Comparison of ENCODE assay signal across 8 mouse cellular contexts in the genomic region with DNA sequence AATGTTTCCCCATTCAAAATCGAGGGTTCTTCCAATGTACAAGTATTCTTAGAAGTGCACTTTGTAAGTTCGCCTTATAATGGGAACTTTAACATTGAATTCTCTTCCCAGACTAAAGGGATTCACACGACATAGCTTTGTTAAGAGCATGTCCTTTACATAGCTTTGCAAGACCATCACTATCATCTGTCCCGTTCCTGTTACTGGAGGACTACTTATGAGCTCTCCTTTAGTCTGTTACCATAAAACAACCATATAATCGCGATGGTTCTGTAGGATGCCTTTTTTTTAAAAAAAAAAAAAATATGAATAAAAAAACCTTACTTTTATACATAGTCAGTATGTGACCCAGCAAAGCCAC. TPM values are rescaled to one million over a fixed set of nuclear protein-coding genes. Genes with fewer than 3 reads are reported as not detected.
DNase-seq lines count a peak whose midpoint lies in the region; ATAC-seq and TF ChIP-seq lines count a peak whose summit lies in the region.

No protein-coding gene starts in this region.

- H3K4me3 ChIP-seq in heart, embryonic 15.5 days, result peak overlapping the region; percentile 82
- peak overlapping the region; percentile 86 for H3K4me3 ChIP-seq in bone marrow, adult 2 months (replicated peaks; ENCODE audit: control insufficient read depth, low read depth, low read length)
- peak overlapping the region; percentile 100 for H3K4me3 ChIP-seq in hindbrain, embryonic 14.5 days (replicated peaks; ENCODE audit: low read length)
- peak overlapping the region; percentile 100 for H3K4me3 ChIP-seq in midbrain, embryonic 12.5 days

- H3K9me3 ChIP-seq in heart, embryonic 15.5 days (replicated peaks), result no peaks in the 10 kb centered on the region
- H3K9me3 ChIP-seq in hindbrain, embryonic 14.5 days (ENCODE audit: control insufficient read depth, low read length), result no peaks in the 10 kb centered on the region
- H3K9me3 ChIP-seq in midbrain, embryonic 12.5 days, result no peaks in the 10 kb centered on the region

- DNase-seq in heart, adult 9 months (ENCODE audit: low spot score in 2 of 2), result no peak
- no peak for DNase-seq in hindbrain, embryonic 14.5 days (ENCODE audit: low spot score)
- DNase-seq in cerebellum, postnatal 25 days, result no peak
- no peak for DNase-seq in T-cell, adult 2 months (ENCODE audit: low spot score)
- DNase-seq in lung, postnatal 4 days, result no peak

- H3K4me1 ChIP-seq in heart, embryonic 15.5 days (replicated peaks), result peaks cover 24% of the 10 kb centered on the region
- H3K4me1 ChIP-seq in bone marrow, adult 2 months (ENCODE audit: control insufficient read depth, insufficient read depth, low read length), result peaks cover 2% of the 10 kb centered on the region
- peaks cover 13% of the 10 kb centered on the region for H3K4me1 ChIP-seq in hindbrain, embryonic 14.5 days (replicated peaks; ENCODE audit: control insufficient read depth, insufficient read depth, low read length)
- peaks cover 13% of the 10 kb centered on the region for H3K4me1 ChIP-seq in midbrain, embryonic 12.5 days

- no peak for TF ChIP-seq CTCF in bone marrow, adult 2 months (IDR thresholded peaks at IDR 0.05; ENCODE audit: control insufficient read depth, insufficient read depth, low read length)

- WGBS in heart, embryonic 15.5 days, result 21% methylated on average over 6 of the region's 6 CpGs
- WGBS in bone marrow, adult 2 months, result 22% methylated on average over 6 of the region's 6 CpGs
- 31% methylated on average over 6 of the region's 6 CpGs for WGBS in hindbrain, embryonic 14.5 days
- WGBS in midbrain, embryonic 12.5 days, result 31% methylated on average over 6 of the region's 6 CpGs

- no peak for TF ChIP-seq POLR2A in bone marrow, adult 2 months (IDR thresholded peaks at IDR 0.05; ENCODE audit: borderline replicate concordance, control insufficient read depth, low read depth, low read length)

- peak overlapping the region; percentile 82 for H3K27ac ChIP-seq in heart, embryonic 15.5 days
- H3K27ac ChIP-seq in bone marrow, adult 2 months (ENCODE audit: control insufficient read depth, insufficient read depth, low read depth, low read length, poor library complexity), result no peak overlapping the region
- H3K27ac ChIP-seq in hindbrain, embryonic 14.5 days, result peak overlapping the region; percentile 52
- peak overlapping the region; percentile 78 for H3K27ac ChIP-seq in midbrain, embryonic 12.5 days (replicated peaks)

- H3K9ac ChIP-seq in heart, embryonic 15.5 days, result peak overlapping the region; percentile 93
- H3K9ac ChIP-seq in hindbrain, embryonic 14.5 days, result peak overlapping the region; percentile 86
- peak overlapping the region; percentile 96 for H3K9ac ChIP-seq in midbrain, embryonic 12.5 days (replicated peaks)

- peak overlapping the region; percentile 81 for H3K4me2 ChIP-seq in heart, embryonic 15.5 days
- H3K4me2 ChIP-seq in hindbrain, embryonic 14.5 days (replicated peaks), result peak overlapping the region; percentile 93
- peak overlapping the region; percentile 75 for H3K4me2 ChIP-seq in midbrain, embryonic 12.5 days (replicated peaks)

- no peaks in the 10 kb centered on the region for H3K27me3 ChIP-seq in heart, embryonic 15.5 days
- no peaks in the 10 kb centered on the region for H3K27me3 ChIP-seq in hindbrain, embryonic 14.5 days (ENCODE audit: control insufficient read depth, insufficient read depth, low read length)
- no peaks in the 10 kb centered on the region for H3K27me3 ChIP-seq in midbrain, embryonic 12.5 days

- H3K36me3 ChIP-seq in heart, embryonic 15.5 days, result peaks cover 6% of the 10 kb centered on the region
- H3K36me3 ChIP-seq in hindbrain, embryonic 14.5 days (replicated peaks; ENCODE audit: control insufficient read depth, insufficient read depth), result peaks cover 12% of the 10 kb centered on the region
- peaks cover 6% of the 10 kb centered on the region for H3K36me3 ChIP-seq in midbrain, embryonic 12.5 days

- 0 out of 2 replicates have a peak, but pooled peaks have one; percentile 6 for ATAC-seq in heart, embryonic 15.5 days (replicated peaks; ENCODE audit: insufficient number of reproducible peaks, insufficient read depth, low FRiP score, low read depth)
- ATAC-seq in hindbrain, embryonic 14.5 days (ENCODE audit: low FRiP score), result peak; percentile 44
- ATAC-seq in midbrain, embryonic 12.5 days (ENCODE audit: low FRiP score, low read depth), result peak; percentile 38

RNA-seq across cellular contexts. Expression of a gene that starts 0.4 kb away (rescaled TPM):
- 21.3 and 26.7 TPM in 2 replicates for polyA plus RNA-seq in heart, embryonic 15.5 days (2015; fragmentation: Nextera tagmentation; extraction: Ambion mirVana)
- polyA plus RNA-seq in bone marrow, adult 2 months (2011; ENCODE audit: insufficient read depth, insufficient read length, low replicate concordance, missing spikeins), result 13.0 and 23.6 TPM in 2 replicates
- 34.6 and 41.7 TPM in 2 replicates for polyA plus RNA-seq in hindbrain, embryonic 14.5 days (2014; fragmentation: Nextera tagmentation; extraction: Ambion mirVana)
- 54.9 and 58.6 TPM in 2 replicates for polyA plus RNA-seq in midbrain, embryonic 12.5 days (2016; fragmentation: Nextera tagmentation; extraction: Ambion mirVana)

RNA-seq across cellular contexts. Expression of a gene that starts 52.1 kb away (rescaled TPM):
- polyA plus RNA-seq in heart, embryonic 15.5 days (2015; fragmentation: Nextera tagmentation; extraction: Ambion mirVana), result 48.6 and 58.7 TPM in 2 replicates
- polyA plus RNA-seq in bone marrow, adult 2 months (2011; ENCODE audit: insufficient read depth, insufficient read length, low replicate concordance, missing spikeins), result 1.8 and 4.0 TPM in 2 replicates
- 31.9 and 37.5 TPM in 2 replicates for polyA plus RNA-seq in hindbrain, embryonic 14.5 days (2014; fragmentation: Nextera tagmentation; extraction: Ambion mirVana)
- polyA plus RNA-seq in midbrain, embryonic 12.5 days (2016; fragmentation: Nextera tagmentation; extraction: Ambion mirVana), result 53.1 and 62.3 TPM in 2 replicates
